Mouse (Mus musculus) forebrain, embryonic 15.5 days (tissue): ENCODE results near the gene Siglech. TPM values are rescaled to one million over a fixed set of nuclear protein-coding genes. Genes with fewer than 3 reads are reported as not detected.
A peak's percentile ranks its signal among the peaks of the same experiment; 100 is the strongest.
"Not testable (repeated sequence)": the region's sequence is repeated elsewhere in the genome, so short reads cannot be mapped to it uniquely, and the experiment has no call there.

Experiments
- ATAC-seq: fragments of 200-750 bp; cut with Nextera tagmentation; replicated peaks from 2 replicates; pipeline ENCODE4 v1.8.0; 2017; ENCODE audit warnings: mild to moderate bottlenecking, moderate TSS enrichment, moderate library complexity
- H3K27ac ChIP-seq: fragments of 300-500 bp; sonication (generic); replicated peaks from 2 replicates; pipeline ENCODE4 v1.5.1; 2015; ENCODE audit warnings: mild to moderate bottlenecking, inconsistent platforms
- H3K27me3 ChIP-seq: fragments of 300-500 bp; sonication (generic); 2 replicates; pipeline ENCODE4 v1.6.1; 2015; ENCODE audit warnings: inconsistent platforms
- H3K36me3 ChIP-seq: fragments of 300-500 bp; sonication (generic); 2 replicates; pipeline ENCODE4 v1.6.1; 2015; ENCODE audit warnings: mild to moderate bottlenecking, inconsistent platforms
- H3K4me1 ChIP-seq: fragments of 300-500 bp; sonication (generic); 2 replicates; pipeline ENCODE4 v1.6.1; 2015; ENCODE audit warnings: inconsistent platforms
- H3K4me2 ChIP-seq: fragments of 300-500 bp; sonication (generic); replicated peaks from 2 replicates; pipeline ENCODE4 v1.6.1; 2015; ENCODE audit warnings: mild to moderate bottlenecking, inconsistent platforms
- H3K4me3 ChIP-seq: fragments of 300-500 bp; sonication (generic); 2 replicates; pipeline ENCODE4 v1.5.1; 2015; ENCODE audit warnings: mild to moderate bottlenecking, inconsistent platforms
- H3K9ac ChIP-seq: fragments of 300-500 bp; sonication (generic); replicated peaks from 2 replicates; pipeline ENCODE4 v1.6.1; 2015; ENCODE audit warnings: mild to moderate bottlenecking, inconsistent platforms
- H3K9me3 ChIP-seq: fragments of 300-500 bp; sonication (generic); 2 replicates; pipeline ENCODE4 v1.6.1; 2016; ENCODE audit warnings: inconsistent platforms
- WGBS: fragments of 180-500 bp; shearing (Covaris S2); methylation state at CpG from one replicate; pipeline ENCODE4 v1.1.7; 2015; ENCODE audit warnings: mixed read lengths; 5-methylcytosine and 5-hydroxymethylcytosine counted together
- polyA plus RNA-seq: library from polyadenylated mRNA; unstranded; fragments of >200 nt; fragmentation: Nextera tagmentation; extraction: Ambion mirVana; gene quantifications from 2 replicates; pipeline ENCODE4 v1.2.1, GENCODE M21; 2015

The Siglech gene
- polyA plus RNA-seq, 1 experiment from 2014 or later, result 2.6 TPM

DNA sequence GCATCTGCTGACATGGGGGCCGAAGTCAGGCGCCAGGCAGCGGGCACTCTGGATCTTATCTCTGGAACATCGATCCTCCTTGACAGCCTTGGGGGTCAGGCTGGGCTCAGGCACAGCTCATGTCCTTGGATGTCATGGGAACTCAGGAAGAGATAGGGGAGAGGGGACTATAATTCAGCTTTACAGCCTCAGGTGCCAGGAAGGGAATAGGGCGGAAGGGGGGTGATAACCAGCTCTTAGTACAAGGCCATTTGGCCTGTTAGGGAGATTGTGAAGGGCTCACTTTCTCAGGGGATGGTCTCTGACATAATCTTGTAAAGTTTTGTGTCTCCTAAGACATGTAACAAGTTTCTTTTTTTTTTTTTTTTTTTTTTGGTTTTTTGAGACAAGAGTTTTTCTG, 22.6 kb downstream of the Siglech start:
- whole genome bisulfite sequencing, result 83% methylated on average over 5 of the region's 5 CpGs
- ATAC-seq, H3K36me3 ChIP-seq: not testable (repeated sequence)

DNA sequence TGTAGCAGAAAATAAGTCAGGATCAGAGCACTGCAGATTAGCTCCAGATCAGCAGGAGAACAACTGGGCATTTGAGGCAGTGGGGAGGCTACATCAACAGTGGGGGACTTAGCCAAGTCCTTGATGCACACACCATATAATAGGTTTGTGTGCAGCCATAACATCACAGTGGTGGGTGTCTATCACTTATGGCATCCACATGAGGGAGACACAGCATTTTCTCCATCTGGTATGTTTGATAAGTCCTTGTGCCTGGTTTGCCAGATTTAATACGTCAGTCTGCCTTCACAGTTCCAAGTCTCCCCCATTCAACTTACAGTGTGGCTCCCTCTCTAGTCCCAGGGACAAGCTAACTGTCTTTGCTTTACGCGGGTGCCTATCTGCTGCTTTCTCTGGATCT, 24.3 kb downstream of the Siglech start:
- H3K4me1 ChIP-seq, result peaks cover 22% of the 10 kb centered on the region
- peaks cover 13% of the 10 kb centered on the region for H3K36me3 ChIP-seq
- H3K9ac ChIP-seq, result no peak overlapping the region
- no peaks in the 10 kb centered on the region for H3K27me3 ChIP-seq
- ATAC-seq, result no peak
- H3K4me3 ChIP-seq, result no peak overlapping the region
- 57% methylated on average over 3 of the region's 3 CpGs for WGBS
- no peaks in the 10 kb centered on the region for H3K9me3 ChIP-seq
- H3K4me2 ChIP-seq, result no peak overlapping the region
- peak overlapping the region; percentile 54 for H3K27ac ChIP-seq

More for the DNA sequence above, 22.6 kb downstream of the Siglech start:
- H3K27me3 ChIP-seq, H3K4me3 ChIP-seq, H3K27ac ChIP-seq, H3K9ac ChIP-seq, H3K9me3 ChIP-seq, H3K4me2 ChIP-seq: not testable (repeated sequence)
- peaks cover 22% of the 10 kb centered on the region for H3K4me1 ChIP-seq

DNA sequence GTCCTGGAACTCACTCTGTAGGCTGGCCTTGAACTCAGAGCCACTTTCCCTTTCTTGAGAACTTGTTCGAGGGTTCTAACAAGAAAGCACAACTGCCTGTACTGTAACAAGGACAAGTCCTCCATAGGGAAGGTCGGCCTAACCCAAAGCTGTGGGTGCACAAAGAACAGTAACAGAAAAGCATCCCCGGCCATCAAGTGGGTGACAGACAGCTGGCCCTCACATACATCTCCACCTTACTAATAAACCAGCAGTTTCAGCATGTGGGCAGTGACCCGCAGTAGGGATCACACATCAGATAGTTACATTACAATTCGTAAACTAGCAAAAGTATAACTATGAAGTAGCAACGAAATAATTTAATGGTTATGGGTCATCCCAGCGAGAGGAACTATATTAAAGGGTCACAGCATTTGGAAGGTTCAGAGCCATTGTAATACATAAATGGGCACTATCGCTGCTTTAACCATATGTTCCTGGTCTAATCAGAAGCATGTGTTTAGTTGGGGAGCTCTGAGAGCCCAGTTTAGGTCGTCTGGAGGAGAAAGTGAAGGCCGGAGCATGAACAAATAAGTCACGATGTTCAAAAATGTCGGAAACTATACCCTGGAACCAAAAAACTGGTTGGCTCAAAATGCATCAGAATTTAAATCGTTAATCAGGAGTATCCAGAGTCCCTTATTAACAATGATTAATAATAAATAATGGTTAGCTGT, 25.4 kb downstream of the Siglech start:
- WGBS, result 33% methylated on average over 13 of the region's 13 CpGs
- peaks cover 21% of the 10 kb centered on the region for H3K36me3 ChIP-seq
- peak overlapping the region; percentile 74 for H3K27ac ChIP-seq
- ATAC-seq, result peak; percentile 41
- no peaks in the 10 kb centered on the region for H3K27me3 ChIP-seq
- H3K4me2 ChIP-seq, result peak overlapping the region; percentile 66
- H3K9me3 ChIP-seq, result no peaks in the 10 kb centered on the region
- H3K4me3 ChIP-seq, result peak overlapping the region; percentile 58
- H3K9ac ChIP-seq, result peak overlapping the region; percentile 68
- H3K4me1 ChIP-seq, result peaks cover 22% of the 10 kb centered on the region

DNA sequence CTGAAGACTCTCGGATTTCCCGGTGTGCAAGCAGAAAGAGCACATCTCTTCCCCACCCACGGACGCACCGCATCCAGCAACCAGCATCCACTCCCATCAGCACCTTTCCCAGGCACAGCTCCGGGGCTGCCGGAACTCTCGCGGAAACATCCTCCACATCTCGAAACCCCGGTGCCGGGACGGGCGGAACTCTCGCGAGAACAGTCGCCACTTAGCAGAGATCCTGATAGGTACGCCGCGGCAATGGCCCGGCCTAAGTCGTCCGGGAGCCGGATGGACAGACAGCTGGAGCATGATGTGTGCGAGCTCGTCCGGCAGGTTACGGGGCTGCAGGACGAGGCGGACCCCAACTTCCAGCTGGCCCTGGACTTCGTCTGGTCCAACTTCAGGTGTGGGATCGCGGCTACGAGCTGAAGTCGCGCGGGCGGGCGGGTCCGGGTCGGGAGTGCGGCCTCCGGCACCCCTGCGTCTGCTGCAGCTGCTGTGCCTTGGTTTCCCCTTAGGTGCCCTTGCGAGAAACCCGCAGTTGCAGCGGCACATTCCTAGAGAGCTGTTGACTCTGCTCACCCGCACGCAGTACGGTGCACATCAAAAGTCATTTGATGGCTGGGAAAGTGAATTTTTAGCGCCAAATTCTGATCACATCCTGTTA, 26.1 kb downstream of the Siglech start, which contains the start of gene Tubgcp5:
Gene Tubgcp5 (plus strand): TSS at position 203 of the 652 bp plus-strand sequence.
- H3K4me2 ChIP-seq, result peak within 1 kb of the TSS; percentile 66
- peak; percentile 99 for ATAC-seq
- peak within 1 kb of the TSS; percentile 68 for H3K9ac ChIP-seq
- WGBS, result under 1% methylated on average over 51 of the region's 51 CpGs
- no peaks in the 10 kb centered on the region for H3K27me3 ChIP-seq
- H3K36me3 ChIP-seq, result peaks cover 26% of the 10 kb centered on the region
- peaks cover 22% of the 10 kb centered on the region for H3K4me1 ChIP-seq
- peak within 1 kb of the TSS; percentile 74 for H3K27ac ChIP-seq
- H3K9me3 ChIP-seq, result no peaks in the 10 kb centered on the region
- peak within 1 kb of the TSS; percentile 58 for H3K4me3 ChIP-seq

DNA sequence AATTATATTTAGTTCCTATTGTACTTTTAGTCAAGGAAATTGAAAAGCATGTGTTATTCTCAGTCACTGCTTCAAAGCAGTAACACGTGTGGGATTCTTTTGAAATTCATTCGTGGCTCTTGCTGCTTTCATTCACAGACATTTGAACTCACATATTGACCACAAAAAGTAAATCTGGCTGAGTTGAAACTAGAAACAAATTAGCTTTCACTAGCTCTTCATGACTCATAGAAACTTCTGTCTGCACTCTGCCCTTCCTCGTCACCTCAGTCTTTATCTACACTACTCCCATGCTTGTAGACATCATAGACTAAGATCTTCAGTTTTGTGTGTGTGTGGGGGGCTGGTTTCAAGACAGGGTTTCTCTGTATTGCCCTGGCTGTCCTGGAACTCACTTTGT, 32.0 kb downstream of the Siglech start:
- H3K36me3 ChIP-seq, result peaks cover 73% of the 10 kb centered on the region
- H3K4me3 ChIP-seq, result no peak overlapping the region
- 87% methylated on average over 3 of the region's 3 CpGs for WGBS

DNA sequence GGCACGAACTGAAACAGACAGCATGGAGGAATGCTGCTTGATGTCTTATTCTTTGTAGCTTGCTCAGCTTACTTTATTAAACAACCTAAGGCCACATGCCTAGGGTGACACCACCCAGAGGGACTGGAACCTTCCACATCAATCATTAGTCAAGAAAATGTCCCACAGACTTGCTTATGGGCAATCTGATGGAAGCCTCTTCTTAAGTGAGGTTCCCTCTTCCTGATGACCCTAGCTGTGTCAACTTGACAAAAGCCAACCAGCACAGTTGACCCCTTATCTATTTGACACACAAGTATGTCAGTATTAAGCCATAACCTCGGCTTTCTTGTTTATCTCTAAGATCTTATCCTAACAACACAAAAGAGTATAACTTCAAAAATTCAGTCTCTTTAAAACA, 42.0 kb downstream of the Siglech start:
- no peak overlapping the region for H3K27ac ChIP-seq
- H3K27me3 ChIP-seq, result no peaks in the 10 kb centered on the region
- H3K9ac ChIP-seq, result no peak overlapping the region
- no peaks in the 10 kb centered on the region for H3K4me1 ChIP-seq
- H3K4me2 ChIP-seq, result no peak overlapping the region
- H3K9me3 ChIP-seq, result no peaks in the 10 kb centered on the region
- H3K36me3 ChIP-seq, result peaks cover 75% of the 10 kb centered on the region
- ATAC-seq, result no peak
- H3K4me3 ChIP-seq, result no peak overlapping the region
- WGBS, result 95% methylated on average over 2 of the region's 2 CpGs

More for the DNA sequence above, 32.0 kb downstream of the Siglech start:
- no peak for ATAC-seq
- H3K9ac ChIP-seq, result no peak overlapping the region
- no peak overlapping the region for H3K27ac ChIP-seq
- no peaks in the 10 kb centered on the region for H3K27me3 ChIP-seq
- H3K4me2 ChIP-seq, result no peak overlapping the region
- H3K9me3 ChIP-seq, result no peaks in the 10 kb centered on the region
- peaks cover 6% of the 10 kb centered on the region for H3K4me1 ChIP-seq

DNA sequence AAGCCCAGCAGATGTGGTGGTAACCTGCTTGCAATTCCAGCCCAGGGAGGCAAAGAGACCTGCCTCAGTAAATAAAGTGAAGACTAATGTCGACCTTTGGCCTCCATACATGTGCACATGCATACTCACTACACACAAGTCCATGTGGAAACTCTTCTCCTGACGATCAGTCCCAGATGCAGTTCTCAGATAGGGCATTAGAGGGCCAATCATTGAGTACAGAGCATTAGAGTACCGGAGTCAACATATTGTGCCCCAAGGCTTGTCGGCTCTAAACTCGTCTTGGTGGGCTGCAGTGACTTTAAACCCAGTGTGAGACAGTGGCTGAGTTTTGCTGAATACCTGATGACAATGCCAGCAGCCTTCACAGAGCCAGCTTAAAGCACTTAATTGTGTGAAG, 56.5 kb downstream of the Siglech start:
- H3K36me3 ChIP-seq, result peaks cover 72% of the 10 kb centered on the region
- 85% methylated on average over 5 of the region's 5 CpGs for WGBS
- H3K9ac ChIP-seq, result no peak overlapping the region
- ATAC-seq, result no peak
- H3K4me1 ChIP-seq, result no peaks in the 10 kb centered on the region
- no peaks in the 10 kb centered on the region for H3K27me3 ChIP-seq
- H3K4me3 ChIP-seq, result no peak overlapping the region
- no peaks in the 10 kb centered on the region for H3K9me3 ChIP-seq
- H3K27ac ChIP-seq, result no peak overlapping the region
- H3K4me2 ChIP-seq, result no peak overlapping the region

DNA sequence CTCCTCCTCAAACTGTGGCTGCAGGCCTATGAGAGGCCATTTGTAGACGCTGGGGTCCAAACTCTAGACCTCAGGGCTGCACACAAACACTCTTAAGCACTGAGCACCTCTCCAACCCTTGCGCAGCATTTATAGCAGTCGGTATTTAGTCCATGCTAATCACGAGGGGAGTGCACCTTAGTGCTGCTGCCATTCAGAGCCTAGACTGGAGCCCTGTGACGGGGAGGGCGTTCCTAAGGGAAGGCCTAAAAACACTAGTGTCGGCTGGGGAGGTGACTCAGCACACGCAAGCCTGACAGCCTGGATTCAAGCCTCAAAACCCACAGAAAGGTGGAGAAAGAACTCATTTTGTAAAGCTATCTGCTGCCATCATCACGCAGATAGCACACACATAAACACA, 59.6 kb downstream of the Siglech start:
- ATAC-seq, result no peak
- peaks cover 70% of the 10 kb centered on the region for H3K36me3 ChIP-seq
- no peak overlapping the region for H3K4me2 ChIP-seq

More for the DNA sequence above, 59.6 kb downstream of the Siglech start:
- 91% methylated on average over 9 of the region's 9 CpGs for WGBS
- H3K9me3 ChIP-seq, result no peaks in the 10 kb centered on the region
- no peaks in the 10 kb centered on the region for H3K4me1 ChIP-seq
- no peak overlapping the region for H3K9ac ChIP-seq
- no peak overlapping the region for H3K27ac ChIP-seq
- no peaks in the 10 kb centered on the region for H3K27me3 ChIP-seq
- no peak overlapping the region for H3K4me3 ChIP-seq

Other genes with a start within 250 kb of the Siglech start
- gene Tubgcp5, start 26.0 kb downstream of the Siglech start, polyA plus RNA-seq, result 39.2 and 42.2 TPM in 2 replicates
- gene Cyfip1, start 73.6 kb downstream of the Siglech start, polyA plus RNA-seq, result 63.0 and 65.3 TPM in 2 replicates
- 41.0 and 42.3 TPM in 2 replicates for gene Nipa2, start 194.3 kb downstream of the Siglech start, polyA plus RNA-seq